Mouse (Mus musculus): ENCODE data around the gene Timm44. TPM values are rescaled to one million over a fixed set of nuclear protein-coding genes. Genes with fewer than 3 reads are reported as not detected.
"Not testable (repeated sequence)": the region's sequence is repeated elsewhere in the genome, so short reads cannot be mapped to it uniquely, and the experiment has no call there.

Gene Timm44
- polyA plus RNA-seq, 1 experiment from 2014 or later = 64.7 TPM

DNA sequence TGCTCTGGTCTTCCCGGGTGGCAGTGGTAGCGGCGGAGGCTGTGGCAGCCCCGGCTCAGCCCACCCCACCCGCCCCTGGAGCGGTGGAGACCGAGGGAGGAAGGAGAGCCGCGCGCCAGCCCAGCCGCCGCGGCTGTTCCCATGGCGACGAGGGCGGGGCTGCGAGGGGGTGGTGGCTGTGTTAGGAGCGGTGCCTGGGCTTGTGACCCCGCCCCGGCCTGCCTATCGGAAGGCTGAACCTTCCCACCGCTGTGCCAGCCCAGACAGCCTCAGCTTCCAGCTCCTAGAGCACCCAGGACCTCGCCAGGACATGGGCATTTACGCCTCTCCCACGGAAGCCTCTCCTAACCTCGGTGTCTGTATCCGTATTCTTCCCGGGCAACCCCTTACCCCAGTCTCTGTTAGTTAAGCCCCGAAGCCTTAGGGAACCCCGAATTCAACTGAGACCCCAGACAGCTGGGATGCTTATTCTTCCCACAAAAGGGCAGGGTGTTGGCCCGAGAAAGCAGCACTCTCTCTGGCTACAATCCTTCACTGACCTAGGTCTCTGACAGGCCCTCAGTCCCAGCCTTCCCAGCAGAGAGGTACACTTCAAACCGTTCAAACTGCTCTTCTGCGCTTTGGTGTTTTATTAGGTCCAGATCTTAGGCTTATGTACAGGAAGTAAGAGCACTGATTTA lies 16.4 kb downstream of the Timm44 start, which contains the start of gene Ctxn1:
Gene Ctxn1, minus strand, starts transcription at position 150 of the 680 bp plus-strand sequence.
- H3K27ac ChIP-seq (replicated peaks) = peak within 1 kb of the TSS; percentile 98
- H3K4me3 ChIP-seq = peak within 1 kb of the TSS; percentile 93
- WGBS = 7% methylated on average over 33 of the region's 33 CpGs
- H3K9me3 ChIP-seq = no peaks in the 10 kb centered on the region
- DNase-seq (ENCODE audit: low spot score) = peak; percentile 98
- peaks cover 30% of the 10 kb centered on the region for H3K4me1 ChIP-seq
- no peaks in the 10 kb centered on the region for H3K27me3 ChIP-seq (replicated peaks; ENCODE audit: low read depth, poor library complexity, severe bottlenecking)
- peaks cover 86% of the 10 kb centered on the region for H3K36me3 ChIP-seq (replicated peaks)

DNA sequence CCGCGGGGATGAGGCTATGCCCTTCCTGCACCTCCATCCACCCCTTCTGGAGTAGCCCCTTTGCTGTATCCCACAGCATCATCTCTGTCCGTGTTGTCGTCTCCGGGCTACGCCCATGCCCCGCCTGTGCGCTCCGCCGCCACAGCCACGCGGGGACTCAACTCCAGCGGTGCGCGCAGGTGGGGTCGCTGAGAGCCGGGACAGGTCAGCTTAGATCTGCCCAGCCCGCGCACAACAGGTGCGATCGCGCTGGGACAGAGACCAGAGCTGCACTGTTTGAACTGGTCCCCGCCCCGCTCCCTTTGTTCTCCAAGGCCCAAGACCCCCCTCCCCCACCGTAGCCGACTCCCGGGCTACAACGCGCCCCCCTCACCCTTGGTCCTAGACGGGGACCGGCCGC lies 17.0 kb downstream of the Timm44 start:
- Histone ChIP-seq H3K27me3 (replicated peaks; ENCODE audit: low read depth, poor library complexity, severe bottlenecking) (no peaks in the 10 kb centered on the region), H3K4me1 (peaks cover 36% of the 10 kb centered on the region), H3K27ac (replicated peaks) (peak overlapping the region; percentile 98), H3K36me3 (replicated peaks) (peaks cover 82% of the 10 kb centered on the region), H3K9me3 (no peaks in the 10 kb centered on the region), H3K4me3 (peak overlapping the region; percentile 93)
- WGBS = under 1% methylated on average over 32 of the region's 32 CpGs
- DNase-seq (ENCODE audit: low spot score) = no peak

DNA sequence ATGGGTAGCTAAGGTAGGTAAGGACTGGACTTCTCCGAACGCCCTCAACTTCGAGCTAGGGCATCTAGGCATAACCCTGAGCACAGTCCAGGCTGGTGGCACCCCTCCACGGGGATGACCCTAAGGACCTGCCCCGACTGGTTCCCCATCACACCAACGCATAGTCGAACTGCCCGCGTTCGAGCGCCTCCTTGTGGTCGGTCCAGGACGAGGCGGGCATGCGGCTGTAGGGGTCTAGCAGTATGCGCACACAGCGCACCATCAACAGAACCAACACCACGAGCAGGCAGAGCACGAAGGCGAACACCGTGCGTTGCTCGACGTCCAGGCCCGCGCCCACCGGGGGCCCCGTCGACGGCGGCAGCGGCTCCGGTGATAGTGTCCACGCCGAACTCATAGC lies 17.5 kb downstream of the Timm44 start:
- H3K36me3 ChIP-seq (replicated peaks) = peaks cover 77% of the 10 kb centered on the region
- 2% methylated on average over 35 of the region's 35 CpGs for WGBS
- H3K4me1 ChIP-seq = peaks cover 39% of the 10 kb centered on the region
- H3K4me3 ChIP-seq = peak overlapping the region; percentile 93
- peak; percentile 92 for DNase-seq (ENCODE audit: low spot score)
- H3K27ac ChIP-seq (replicated peaks) = peak overlapping the region; percentile 98
- H3K27me3 ChIP-seq (replicated peaks; ENCODE audit: low read depth, poor library complexity, severe bottlenecking) = no peaks in the 10 kb centered on the region
- H3K9me3 ChIP-seq = no peaks in the 10 kb centered on the region

GRCm38 (mm10) chr8:4257350-4257749 lies 18.4 kb downstream of the Timm44 start:
- 78% methylated on average over 4 of the region's 4 CpGs for WGBS
- H3K27me3 ChIP-seq (replicated peaks; ENCODE audit: low read depth, poor library complexity, severe bottlenecking) = no peaks in the 10 kb centered on the region
- peak overlapping the region; percentile 98 for H3K27ac ChIP-seq (replicated peaks)
- H3K36me3 ChIP-seq (replicated peaks) = peaks cover 68% of the 10 kb centered on the region
- H3K4me3 ChIP-seq = peak overlapping the region; percentile 93
- no peak for DNase-seq (ENCODE audit: low spot score)
- H3K4me1 ChIP-seq = peaks cover 46% of the 10 kb centered on the region
- H3K9me3 ChIP-seq = no peaks in the 10 kb centered on the region

DNA sequence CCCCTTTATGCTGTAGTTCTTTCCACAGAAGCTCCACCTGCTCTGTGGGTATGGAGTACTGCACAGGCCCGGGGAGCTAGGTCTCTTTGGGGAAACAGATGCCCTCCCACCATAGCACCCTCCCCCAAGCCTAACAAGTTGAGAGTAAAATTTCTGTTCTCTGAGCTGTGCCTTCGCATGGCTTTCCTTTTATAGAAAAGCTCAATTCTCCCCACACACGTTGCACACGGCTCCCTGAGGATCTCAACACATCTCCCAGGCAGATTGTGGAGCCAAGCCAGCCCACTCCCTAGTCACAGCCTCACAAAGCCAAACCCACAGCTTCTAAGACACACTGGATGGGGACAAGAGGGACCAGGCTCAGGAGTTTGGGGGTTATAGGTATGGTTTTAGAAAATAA lies 18.8 kb downstream of the Timm44 start:
- Histone ChIP-seq H3K27ac (replicated peaks) (0 out of 2 replicates have a peak overlapping the region, but pooled peaks have one; percentile 98), H3K27me3 (replicated peaks; ENCODE audit: low read depth, poor library complexity, severe bottlenecking) (no peaks in the 10 kb centered on the region), H3K4me1 (peaks cover 47% of the 10 kb centered on the region), H3K4me3 (peak overlapping the region; percentile 93), H3K36me3 (replicated peaks) (peaks cover 64% of the 10 kb centered on the region), H3K9me3 (no peaks in the 10 kb centered on the region)
- no peak for DNase-seq (ENCODE audit: low spot score)
- WGBS = 78% methylated on average over 4 of the region's 4 CpGs

DNA sequence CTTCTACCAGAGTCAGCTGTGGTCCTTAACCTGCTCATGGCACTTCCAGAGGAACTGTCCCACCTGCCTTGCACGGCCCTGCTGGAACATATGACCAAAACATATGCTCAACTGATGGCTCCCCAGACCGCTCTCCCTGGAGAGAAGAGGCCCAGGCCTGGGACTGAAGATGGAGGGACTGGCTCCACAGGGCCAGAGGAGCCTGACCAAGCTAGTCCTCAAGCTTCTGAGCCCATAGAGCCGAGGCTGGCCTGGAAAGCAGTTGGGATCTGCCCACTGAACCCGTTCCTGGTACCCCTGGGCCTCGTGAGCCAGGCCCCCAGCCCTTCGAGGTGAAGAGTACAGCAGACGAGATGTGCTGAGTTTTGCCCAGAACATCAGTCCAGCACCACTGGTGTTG lies 20.2 kb downstream of the Timm44 start:
- DNase-seq (ENCODE audit: low spot score) = not testable (repeated sequence)
- 87% methylated on average over 7 of the region's 7 CpGs for WGBS

GRCm38 (mm10) chr8:4254001-4254400 lies 21.7 kb downstream of the Timm44 start:
- peaks cover 14% of the 10 kb centered on the region for H3K27me3 ChIP-seq (replicated peaks; ENCODE audit: low read depth, poor library complexity, severe bottlenecking)
- H3K9me3 ChIP-seq = no peaks in the 10 kb centered on the region
- H3K4me1 ChIP-seq = peaks cover 52% of the 10 kb centered on the region
- no peak overlapping the region for H3K27ac ChIP-seq (replicated peaks)
- DNase-seq (ENCODE audit: low spot score) = no peak
- WGBS = 68% methylated on average over 6 of the region's 6 CpGs
- H3K36me3 ChIP-seq (replicated peaks) = peaks cover 50% of the 10 kb centered on the region
- H3K4me3 ChIP-seq = peak overlapping the region; percentile 86

More for the DNA sequence above, 20.2 kb downstream of the Timm44 start:
- peaks cover 50% of the 10 kb centered on the region for H3K36me3 ChIP-seq (replicated peaks)
- H3K9me3 ChIP-seq; H3K4me3 ChIP-seq; H3K27me3 ChIP-seq (replicated peaks; ENCODE audit: low read depth, poor library complexity, severe bottlenecking); H3K27ac ChIP-seq (replicated peaks): not testable (repeated sequence)
- peaks cover 51% of the 10 kb centered on the region for H3K4me1 ChIP-seq

DNA sequence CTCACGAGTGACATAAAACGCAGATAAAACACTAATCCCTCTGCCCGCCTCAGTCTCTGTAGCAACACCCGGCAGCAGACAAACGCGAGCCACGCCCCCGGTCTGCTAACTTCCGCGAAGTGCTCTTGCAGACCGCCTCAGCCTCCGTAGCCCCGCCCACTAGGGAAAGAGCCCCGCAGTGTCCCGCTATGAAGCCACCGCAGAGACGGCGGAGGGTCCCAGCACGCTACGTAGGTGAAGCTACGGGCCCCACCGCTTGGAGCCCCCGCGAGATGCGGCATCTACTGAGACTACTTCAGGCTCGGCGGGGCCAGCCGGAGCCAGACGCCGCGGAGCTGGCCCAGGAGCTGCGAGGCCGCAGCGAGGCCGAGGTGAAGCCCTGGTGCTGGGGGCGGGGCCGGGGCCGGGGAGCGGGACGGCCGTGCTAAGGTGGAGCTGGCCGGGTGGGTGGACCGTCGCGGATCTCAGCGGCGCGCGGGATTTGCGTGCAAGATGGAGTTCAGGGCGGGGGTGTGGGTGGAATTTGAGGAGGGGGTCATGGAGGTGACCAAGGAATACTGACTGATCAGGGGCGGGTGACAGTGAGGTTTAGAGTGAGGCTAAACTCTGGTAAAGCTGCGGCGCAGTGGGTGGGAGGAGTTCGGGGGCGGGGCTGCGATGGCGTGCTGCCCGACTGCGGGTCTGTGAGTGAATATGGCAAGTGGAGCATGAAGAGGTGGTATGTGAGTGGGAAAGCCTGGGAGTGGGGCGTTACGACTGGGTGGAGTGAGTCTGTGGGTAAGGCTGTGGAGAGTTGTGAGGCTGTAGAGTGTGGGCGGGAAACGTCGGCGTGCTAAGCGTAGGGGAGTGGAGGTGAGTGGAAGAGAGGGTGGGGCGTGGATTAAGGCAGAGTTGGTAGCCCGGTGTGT lies 22.5 kb downstream of the Timm44 start, which contains the start of gene Snapc2:
Gene Snapc2, plus strand, starts transcription at position 147 of the 908 bp plus-strand sequence.
- peak; percentile 95 for DNase-seq (ENCODE audit: low spot score)
- H3K4me1 ChIP-seq = peaks cover 58% of the 10 kb centered on the region
- H3K4me3 ChIP-seq = peak within 1 kb of the TSS; percentile 86
- peak within 1 kb of the TSS; percentile 94 for H3K27ac ChIP-seq (replicated peaks)
- WGBS = under 1% methylated on average over 69 of the region's 69 CpGs
- H3K9me3 ChIP-seq = no peaks in the 10 kb centered on the region
- peaks cover 56% of the 10 kb centered on the region for H3K36me3 ChIP-seq (replicated peaks)
- peaks cover 21% of the 10 kb centered on the region for H3K27me3 ChIP-seq (replicated peaks; ENCODE audit: low read depth, poor library complexity, severe bottlenecking)

DNA sequence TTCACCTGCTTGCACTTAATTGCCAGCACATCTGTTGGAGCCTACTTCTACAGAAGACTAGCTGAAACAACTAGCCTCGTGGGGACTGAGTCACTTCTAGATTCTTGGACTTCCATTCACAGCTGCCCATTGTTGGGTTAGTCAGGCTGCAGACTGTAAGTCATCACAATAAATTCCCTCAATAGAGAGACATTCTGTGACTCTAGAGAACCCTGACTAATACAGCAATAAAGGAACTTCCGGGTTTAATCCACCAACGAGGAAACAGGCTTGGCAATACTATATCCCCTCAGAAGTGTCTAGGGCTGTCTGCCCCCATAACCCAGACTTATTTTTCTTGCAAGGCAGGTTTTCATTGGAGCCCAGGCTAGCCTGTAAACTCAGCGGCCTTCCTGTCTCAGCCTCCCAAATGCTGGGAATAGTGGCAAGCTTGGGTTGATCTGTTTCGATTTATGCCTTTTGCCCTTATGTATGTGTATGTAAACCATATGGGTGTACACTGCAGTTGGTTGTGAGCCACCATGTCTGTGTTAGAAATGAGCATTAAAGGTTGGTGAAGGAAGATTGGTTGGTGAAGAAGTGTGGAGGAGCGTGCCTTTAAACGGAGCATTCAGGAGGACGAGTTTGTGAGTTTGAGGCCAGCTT lies 23.5 kb downstream of the Timm44 start:
- peaks cover 51% of the 10 kb centered on the region for H3K4me1 ChIP-seq
- DNase-seq (ENCODE audit: low spot score) = no peak
- H3K36me3 ChIP-seq (replicated peaks) = peaks cover 56% of the 10 kb centered on the region
- H3K4me3 ChIP-seq = peak overlapping the region; percentile 86
- WGBS = 50% methylated on average over 8 of the region's 8 CpGs
- peak overlapping the region; percentile 94; the same call in 1 of the 2 replicates for H3K27ac ChIP-seq (replicated peaks)
- H3K9me3 ChIP-seq = no peaks in the 10 kb centered on the region
- peaks cover 27% of the 10 kb centered on the region for H3K27me3 ChIP-seq (replicated peaks; ENCODE audit: low read depth, poor library complexity, severe bottlenecking)

DNA sequence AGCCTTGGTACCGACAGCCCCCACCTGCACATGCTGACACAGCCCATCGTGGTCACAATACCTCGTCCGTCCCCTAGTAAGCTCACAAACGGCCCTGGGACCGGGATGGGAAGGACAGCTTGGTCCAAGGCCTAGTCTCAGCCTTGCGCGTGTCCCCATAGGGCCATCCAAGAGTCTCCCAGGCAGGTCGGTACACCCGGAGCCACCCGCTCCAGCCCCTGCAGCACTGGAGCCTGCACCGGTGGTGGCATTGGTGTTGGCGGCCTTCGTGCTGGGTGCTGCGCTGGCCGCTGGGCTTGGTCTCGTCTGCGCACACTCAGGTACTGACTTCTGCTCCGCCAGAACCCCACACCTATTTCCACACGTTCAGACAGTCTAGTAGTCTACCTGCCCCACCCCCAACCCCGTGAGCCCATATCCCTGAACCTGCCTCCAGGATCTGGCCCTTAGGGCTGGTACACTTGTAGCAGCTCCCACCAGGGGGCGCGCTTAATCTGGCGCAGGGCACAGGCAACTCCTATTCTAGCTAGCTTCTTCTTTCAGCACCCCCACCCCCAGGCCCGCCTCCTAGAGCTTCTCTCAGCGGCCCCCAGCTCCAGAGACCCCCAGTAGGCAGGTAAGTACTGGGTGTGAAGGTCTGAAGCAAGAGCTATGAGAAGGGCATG lies 25.3 kb downstream of the Timm44 start:
- H3K27ac ChIP-seq (replicated peaks) = no peak overlapping the region
- H3K27me3 ChIP-seq (replicated peaks; ENCODE audit: low read depth, poor library complexity, severe bottlenecking) = peaks cover 27% of the 10 kb centered on the region
- 29% methylated on average over 26 of the region's 26 CpGs for WGBS
- H3K4me1 ChIP-seq = peaks cover 45% of the 10 kb centered on the region
- H3K9me3 ChIP-seq = no peaks in the 10 kb centered on the region
- DNase-seq (ENCODE audit: low spot score) = peak; percentile 88
- H3K36me3 ChIP-seq (replicated peaks) = peaks cover 56% of the 10 kb centered on the region
- H3K4me3 ChIP-seq = 0 out of 2 replicates have a peak overlapping the region, but pooled peaks have one; percentile 12

- H3K27me3 ChIP-seq (replicated peaks; ENCODE audit: low read depth, poor library complexity, severe bottlenecking) = peaks cover 27% of the 10 kb centered on the region
- 12% methylated on average over 29 of the region's 29 CpGs for WGBS
- peak overlapping the region; percentile 37; the same call in 1 of the 2 replicates for H3K27ac ChIP-seq (replicated peaks)
- peaks cover 56% of the 10 kb centered on the region for H3K36me3 ChIP-seq (replicated peaks)
- H3K9me3 ChIP-seq = no peaks in the 10 kb centered on the region
- peaks cover 43% of the 10 kb centered on the region for H3K4me1 ChIP-seq
- H3K4me3 ChIP-seq = peak overlapping the region; percentile 25
- DNase-seq (ENCODE audit: low spot score) = peak; percentile 69
Measured at GRCm38 (mm10) chr8:4249213-4249612, 26.5 kb downstream of the Timm44 start.

Data from embryonic facial prominence, embryonic 10.5 days (tissue).